8 mouse cellular contexts compared by ENCODE assay signal in genomic region chr4:128899332-128899731, GRCm38 (mm10). TPM values are rescaled to one million over a fixed set of nuclear protein-coding genes. Genes with fewer than 3 reads are reported as not detected.
DNase-seq lines count a peak whose midpoint lies in the region; ATAC-seq lines count a peak whose summit lies in the region.

No protein-coding gene starts in this region.

- peaks cover 50% of the 10 kb centered on the region for H3K36me3 ChIP-seq in embryonic facial prominence, embryonic 10.5 days (replicated peaks)
- H3K36me3 ChIP-seq in heart, embryonic 11.5 days (ENCODE audit: control insufficient read depth, insufficient read depth, low read length): no peaks in the 10 kb centered on the region
- peaks cover 18% of the 10 kb centered on the region for H3K36me3 ChIP-seq in midbrain, embryonic 14.5 days (ENCODE audit: control insufficient read depth, insufficient read depth, low read length)

- intact Hi-C loops in left cerebral cortex, postnatal 4 days (cut with DNase I): no loop called here

- H3K27me3 ChIP-seq in embryonic facial prominence, embryonic 10.5 days (replicated peaks; ENCODE audit: low read depth, poor library complexity, severe bottlenecking): no peaks in the 10 kb centered on the region
- no peaks in the 10 kb centered on the region for H3K27me3 ChIP-seq in heart, embryonic 11.5 days (ENCODE audit: control insufficient read depth, insufficient read depth, low read length)
- no peaks in the 10 kb centered on the region for H3K27me3 ChIP-seq in midbrain, embryonic 14.5 days (ENCODE audit: control insufficient read depth, insufficient read depth, low read length)

- H3K4me2 ChIP-seq in heart, embryonic 11.5 days: no peak overlapping the region
- 0 out of 2 replicates have a peak overlapping the region, but pooled peaks have one; percentile 3 for H3K4me2 ChIP-seq in midbrain, embryonic 14.5 days (ENCODE audit: low read length)

- peak; percentile 69; the same call in 1 of the 2 replicates for ATAC-seq in heart, embryonic 11.5 days (replicated peaks; ENCODE audit: insufficient number of reproducible peaks, low FRiP score, low TSS enrichment)
- peak; percentile 84 for ATAC-seq in midbrain, embryonic 14.5 days (ENCODE audit: low FRiP score, low TSS enrichment)

- 2% methylated on average over 6 of the region's 6 CpGs for WGBS in embryonic facial prominence, embryonic 10.5 days
- 6% methylated on average over 6 of the region's 6 CpGs for WGBS in heart, embryonic 11.5 days (ENCODE audit: insufficient replicate concordance)
- 0% methylated on average over 6 of the region's 6 CpGs for WGBS in midbrain, embryonic 14.5 days

- H3K4me3 ChIP-seq in embryonic facial prominence, embryonic 10.5 days: 0 out of 2 replicates have a peak overlapping the region, but pooled peaks have one; percentile 19
- H3K4me3 ChIP-seq in heart, embryonic 11.5 days (ENCODE audit: low read depth, low read length): no peak overlapping the region
- H3K4me3 ChIP-seq in midbrain, embryonic 14.5 days (replicated peaks; ENCODE audit: low read depth, low read length): no peak overlapping the region

- DNase-seq in brain, embryonic 18.5 days (ENCODE audit: low read depth, low spot score): peak; percentile 79
- peak; percentile 87 for DNase-seq in embryonic facial prominence, embryonic 10.5 days (ENCODE audit: low spot score)
- peak; percentile 63 to 69 for DNase-seq in kidney, adult 8-10 months
- DNase-seq in left cerebral cortex, postnatal 4 days: peak; percentile 94
- DNase-seq in midbrain, embryonic 14.5 days: peak; percentile 94
- DNase-seq in telencephalon, adult 2 months (ENCODE audit: low read depth, low spot score): peak; percentile 62
- DNase-seq in thymus, postnatal 14 days: no peak

- peaks cover 55% of the 10 kb centered on the region for H3K4me1 ChIP-seq in embryonic facial prominence, embryonic 10.5 days
- peaks cover 27% of the 10 kb centered on the region for H3K4me1 ChIP-seq in heart, embryonic 11.5 days (ENCODE audit: control insufficient read depth, insufficient read depth, low read length)
- peaks cover 30% of the 10 kb centered on the region for H3K4me1 ChIP-seq in midbrain, embryonic 14.5 days (ENCODE audit: control insufficient read depth, insufficient read depth, low read length)

- H3K9ac ChIP-seq in heart, embryonic 11.5 days (ENCODE audit: low read depth, low read length): peak overlapping the region; percentile 58
- H3K9ac ChIP-seq in midbrain, embryonic 14.5 days (replicated peaks; ENCODE audit: low read length): peak overlapping the region; percentile 52

- peak overlapping the region; percentile 92 for H3K27ac ChIP-seq in embryonic facial prominence, embryonic 10.5 days (replicated peaks)
- peak overlapping the region; percentile 75 for H3K27ac ChIP-seq in heart, embryonic 11.5 days (ENCODE audit: low read depth, low read length)
- peak overlapping the region; percentile 97 for H3K27ac ChIP-seq in midbrain, embryonic 14.5 days (replicated peaks; ENCODE audit: low read depth, low read length)

- no peaks in the 10 kb centered on the region for H3K9me3 ChIP-seq in embryonic facial prominence, embryonic 10.5 days
- H3K9me3 ChIP-seq in heart, embryonic 11.5 days (replicated peaks; ENCODE audit: control insufficient read depth, low read length): no peaks in the 10 kb centered on the region
- H3K9me3 ChIP-seq in midbrain, embryonic 14.5 days (ENCODE audit: control insufficient read depth, low read length): no peaks in the 10 kb centered on the region

RNA-seq across cellular contexts. Expression of gene Trim62, which starts 16.0 kb away (rescaled TPM):
- 10.6 and 11.9 TPM in 2 replicates for polyA plus RNA-seq in embryonic facial prominence, embryonic 10.5 days (2016; fragmentation: Nextera tagmentation; extraction: Ambion mirVana)
- 4.4 and 6.2 TPM in 2 replicates for polyA plus RNA-seq in heart, embryonic 11.5 days (2014; fragmentation: Nextera tagmentation; extraction: Ambion mirVana)
- 10 to 100 TPM; 37.5 to 38.4 TPM for total RNA-seq in left cerebral cortex, postnatal 4 days (2021)
- 22.4 and 27.3 TPM in 2 replicates for polyA plus RNA-seq in midbrain, embryonic 14.5 days (2014; fragmentation: Nextera tagmentation; extraction: Ambion mirVana)
